Mouse (Mus musculus) embryonic facial prominence, embryonic 15.5 days (tissue): ENCODE results near the gene Ablim2. TPM values are rescaled to one million over a fixed set of nuclear protein-coding genes. Genes with fewer than 3 reads are reported as not detected.

Experiments
- ATAC-seq: fragments of 200-750 bp; cut with Nextera tagmentation; 2 replicates; pipeline ENCODE4 v1.8.0; 2017; ENCODE audit warnings: low read depth, moderate TSS enrichment; ENCODE audit not compliant: insufficient number of reproducible peaks, low FRiP score, low TSS enrichment
- H3K27ac ChIP-seq: fragments of 300-500 bp; sonication (generic); replicated peaks from 2 replicates; pipeline ENCODE4 v1.5.1; 2015; ENCODE audit warnings: mild to moderate bottlenecking, inconsistent platforms
- H3K27me3 ChIP-seq: fragments of 300-500 bp; sonication (generic); 2 replicates; pipeline ENCODE4 v1.6.1; 2015; ENCODE audit warnings: inconsistent platforms
- H3K36me3 ChIP-seq: fragments of 300-500 bp; sonication (generic); 2 replicates; pipeline ENCODE4 v1.6.1; 2015; ENCODE audit warnings: mild to moderate bottlenecking, inconsistent platforms
- H3K4me1 ChIP-seq: fragments of 300-500 bp; sonication (generic); 2 replicates; pipeline ENCODE4 v1.6.1; 2015; ENCODE audit warnings: inconsistent platforms
- H3K4me2 ChIP-seq: fragments of 300-500 bp; sonication (generic); replicated peaks from 2 replicates; pipeline ENCODE4 v1.6.1; 2015; ENCODE audit warnings: mild to moderate bottlenecking, inconsistent platforms
- H3K4me3 ChIP-seq: fragments of 300-500 bp; sonication (generic); replicated peaks from 2 replicates; pipeline ENCODE4 v1.5.1; 2015; ENCODE audit warnings: mild to moderate bottlenecking, inconsistent platforms
- H3K9ac ChIP-seq: fragments of 300-500 bp; sonication (generic); 2 replicates; pipeline ENCODE4 v1.6.1; 2015; ENCODE audit warnings: inconsistent platforms
- H3K9me3 ChIP-seq: fragments of 300-500 bp; sonication (generic); replicated peaks from 2 replicates; pipeline ENCODE4 v1.6.1; 2016; ENCODE audit warnings: inconsistent platforms
- WGBS: fragments of 180-500 bp; shearing (Covaris S2); methylation state at CpG from one replicate; pipeline ENCODE4 v1.1.7; 2015; 5-methylcytosine and 5-hydroxymethylcytosine counted together
- polyA plus RNA-seq: library from polyadenylated mRNA; unstranded; fragments of >200 nt; fragmentation: Nextera tagmentation; extraction: Ambion mirVana; gene quantifications from 2 replicates; pipeline ENCODE4 v1.2.1, GENCODE M21; 2015

The Ablim2 gene
- polyA plus RNA-seq, 1 experiment from 2014 or later = 4.7 TPM

DNA sequence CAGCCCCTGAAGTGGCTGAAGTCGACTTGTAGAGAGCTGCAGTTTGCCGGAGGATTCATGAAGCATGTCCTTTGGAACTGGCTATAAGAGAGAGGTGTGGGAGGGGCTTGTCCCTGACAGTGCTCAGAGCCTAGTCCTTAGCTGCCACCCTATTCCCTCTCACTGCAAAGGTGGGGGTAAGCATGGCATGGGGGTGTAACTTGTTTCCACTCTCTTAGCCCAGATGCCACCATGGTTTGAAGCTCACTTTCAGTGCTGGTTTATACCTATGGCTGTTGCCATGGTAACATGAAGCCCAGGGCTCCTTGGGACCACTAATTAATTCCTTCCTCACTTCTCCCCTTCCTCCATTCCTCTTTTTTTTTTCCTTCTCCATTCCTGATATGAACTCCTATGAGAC, 57.4 kb downstream of the Ablim2 start:
- Histone ChIP-seq H3K4me3 (no peak overlapping the region), H3K36me3 (no peaks in the 10 kb centered on the region), H3K27me3 (no peaks in the 10 kb centered on the region), H3K27ac (no peak overlapping the region), H3K4me2 (no peak overlapping the region), H3K9ac (no peak overlapping the region), H3K9me3 (no peaks in the 10 kb centered on the region), H3K4me1 (no peaks in the 10 kb centered on the region)
- ATAC-seq = no peak
- WGBS = 40% methylated on average over 2 of the region's 2 CpGs

DNA sequence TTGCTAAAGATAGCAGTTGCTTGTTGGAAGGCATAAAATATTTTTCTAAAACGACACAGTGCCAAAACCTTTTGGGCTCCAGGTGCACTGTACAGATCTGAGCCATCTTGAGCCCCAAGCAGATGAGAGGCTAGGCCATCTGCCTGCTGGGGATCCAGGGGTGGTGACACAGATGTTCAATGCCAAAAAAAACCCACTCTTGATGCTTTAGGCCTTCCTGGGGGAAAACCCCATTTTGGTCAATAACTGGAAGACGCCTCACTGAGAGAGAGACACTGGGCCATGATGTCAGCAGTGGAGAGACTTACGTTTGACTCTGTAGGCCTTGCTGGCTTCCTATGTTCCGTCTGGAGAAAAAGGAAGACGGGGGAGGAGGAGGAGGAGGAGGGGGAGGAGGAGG, 59.6 kb downstream of the Ablim2 start:
- no peaks in the 10 kb centered on the region for H3K4me1 ChIP-seq
- no peaks in the 10 kb centered on the region for H3K36me3 ChIP-seq
- no peak overlapping the region for H3K4me3 ChIP-seq
- no peaks in the 10 kb centered on the region for H3K27me3 ChIP-seq
- H3K9ac ChIP-seq = no peak overlapping the region
- H3K4me2 ChIP-seq = no peak overlapping the region
- H3K27ac ChIP-seq = no peak overlapping the region
- no peaks in the 10 kb centered on the region for H3K9me3 ChIP-seq
- WGBS = 86% methylated on average over 3 of the region's 5 CpGs
- ATAC-seq = no peak

DNA sequence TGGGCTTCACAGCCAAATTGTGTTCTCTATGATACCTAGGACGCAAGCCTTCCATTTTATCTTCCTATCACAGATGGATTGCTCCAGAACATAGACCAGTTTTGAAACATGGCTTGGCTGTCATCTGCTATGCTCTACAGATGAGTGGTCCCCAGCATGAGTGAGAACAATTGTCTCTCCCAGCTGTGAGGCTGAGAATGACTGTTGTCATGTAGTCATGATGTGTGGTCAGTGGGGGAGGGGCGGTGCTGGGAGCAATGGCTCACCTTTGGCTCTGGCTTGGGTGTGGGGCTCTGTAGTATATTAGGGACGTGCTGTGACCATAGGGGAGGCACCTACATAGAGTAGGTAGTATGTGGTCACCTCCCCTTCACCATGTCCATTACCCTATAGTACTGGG, 60.2 kb downstream of the Ablim2 start:
- ATAC-seq = no peak
- Histone ChIP-seq H3K4me2 (no peak overlapping the region), H3K4me1 (no peaks in the 10 kb centered on the region), H3K9me3 (no peaks in the 10 kb centered on the region), H3K27ac (no peak overlapping the region), H3K9ac (no peak overlapping the region), H3K36me3 (no peaks in the 10 kb centered on the region), H3K27me3 (no peaks in the 10 kb centered on the region), H3K4me3 (no peak overlapping the region)
- 77% methylated on average over 3 of the region's 3 CpGs for WGBS

DNA sequence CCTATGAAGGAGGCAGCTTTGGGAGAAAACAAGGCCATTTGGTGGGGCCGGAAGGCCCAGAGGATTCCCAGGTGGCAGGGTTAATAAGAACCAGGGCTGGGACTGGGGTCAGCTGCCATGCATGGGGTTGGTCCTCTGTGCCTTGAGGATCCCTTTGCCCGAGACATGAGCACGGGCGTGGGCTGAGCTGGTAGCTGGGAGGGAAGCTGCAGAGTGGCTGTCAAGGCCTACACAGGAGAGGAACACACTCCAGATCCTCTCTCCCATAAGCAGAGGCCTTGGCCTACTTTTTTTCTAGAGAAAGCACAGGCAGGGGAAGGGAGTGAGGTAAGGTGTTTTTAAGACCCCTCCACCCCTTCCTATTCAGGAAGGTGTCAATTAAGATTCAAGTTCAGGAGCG, 65.0 kb downstream of the Ablim2 start:
- no peak overlapping the region for H3K4me2 ChIP-seq
- no peaks in the 10 kb centered on the region for H3K4me1 ChIP-seq
- WGBS = 80% methylated on average over 5 of the region's 5 CpGs
- H3K4me3 ChIP-seq = no peak overlapping the region
- H3K36me3 ChIP-seq = no peaks in the 10 kb centered on the region
- H3K27me3 ChIP-seq = no peaks in the 10 kb centered on the region; the same call in 1 of the 2 replicates
- ATAC-seq = no peak
- no peaks in the 10 kb centered on the region for H3K9me3 ChIP-seq
- no peak overlapping the region for H3K9ac ChIP-seq
- no peak overlapping the region for H3K27ac ChIP-seq

DNA sequence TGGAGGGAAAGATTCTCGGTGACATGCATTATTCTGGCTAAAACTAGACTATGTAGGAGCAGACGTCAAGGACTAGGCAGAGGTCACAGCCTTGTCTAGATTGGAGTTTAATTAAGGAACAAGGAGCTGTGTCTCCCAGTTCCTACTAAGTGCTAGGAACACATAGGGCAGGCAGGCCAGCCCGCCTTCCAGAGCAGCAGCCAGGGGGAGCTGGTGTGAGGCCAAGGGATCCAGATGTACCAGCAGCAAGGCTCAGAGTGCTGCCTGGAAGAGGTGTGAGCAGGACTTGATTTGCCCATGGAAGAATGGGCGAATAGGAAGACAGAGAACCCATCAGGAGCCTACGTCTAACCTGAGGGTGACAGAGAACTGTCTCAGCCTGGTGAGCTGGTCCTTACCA, 68.8 kb downstream of the Ablim2 start:
- no peaks in the 10 kb centered on the region for H3K36me3 ChIP-seq
- no peak overlapping the region for H3K27ac ChIP-seq
- no peak overlapping the region for H3K4me3 ChIP-seq
- no peak overlapping the region for H3K9ac ChIP-seq
- no peak for ATAC-seq
- 70% methylated on average over 5 of the region's 5 CpGs for WGBS
- no peaks in the 10 kb centered on the region; the same call in 1 of the 2 replicates for H3K27me3 ChIP-seq
- 0 out of 2 replicates have a peak, but pooled peaks cover 2% of the 10 kb centered on the region for H3K4me1 ChIP-seq
- H3K4me2 ChIP-seq = no peak overlapping the region
- no peaks in the 10 kb centered on the region for H3K9me3 ChIP-seq

DNA sequence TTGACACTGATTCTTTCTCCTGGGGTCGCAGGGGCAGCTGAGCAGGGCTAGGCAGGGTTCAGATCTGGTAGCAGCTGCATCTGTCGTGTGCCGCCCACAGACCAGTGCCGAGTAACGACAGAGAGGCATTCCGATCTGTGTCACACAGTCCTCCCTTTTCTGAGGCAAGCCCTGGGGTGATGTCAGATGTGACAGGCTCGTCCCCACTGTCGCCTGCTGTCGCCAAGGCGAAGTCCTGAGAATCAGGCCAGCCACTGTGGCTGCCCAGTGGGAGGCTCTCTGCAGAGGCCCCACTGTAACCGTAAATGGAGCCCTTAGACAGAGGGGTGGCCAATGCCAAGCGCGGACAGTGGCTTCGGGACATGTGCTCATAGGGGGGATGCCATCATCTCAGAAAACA, 69.4 kb downstream of the Ablim2 start:
- WGBS = 38% methylated on average over 14 of the region's 14 CpGs
- Histone ChIP-seq H3K27ac (no peak overlapping the region), H3K4me2 (no peak overlapping the region), H3K27me3 (no peaks in the 10 kb centered on the region; the same call in 1 of the 2 replicates), H3K9ac (no peak overlapping the region), H3K36me3 (no peaks in the 10 kb centered on the region), H3K4me3 (no peak overlapping the region), H3K9me3 (no peaks in the 10 kb centered on the region), H3K4me1 (0 out of 2 replicates have a peak, but pooled peaks cover 3% of the 10 kb centered on the region)
- ATAC-seq = peak; percentile 52; the same call in 1 of the 2 replicates

DNA sequence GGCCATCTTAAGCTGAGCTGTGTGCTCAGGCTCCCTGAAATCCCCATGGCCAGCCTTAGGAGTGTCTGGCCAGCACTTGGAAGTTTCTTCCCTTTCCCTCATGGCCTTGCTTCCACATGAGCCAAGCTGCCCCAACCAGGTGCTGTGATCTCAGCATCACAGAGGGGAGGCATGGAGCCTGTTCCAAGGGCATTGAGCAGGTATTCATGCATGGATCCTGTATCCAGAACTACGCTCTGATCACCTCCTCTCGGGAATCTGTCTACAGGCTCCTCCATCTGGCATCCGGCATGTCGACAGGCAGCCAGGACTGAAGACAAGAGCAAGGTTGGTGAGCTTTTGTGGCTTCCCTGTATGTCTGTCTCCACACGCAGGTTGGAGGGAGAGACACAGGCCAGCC, 70.2 kb downstream of the Ablim2 start:
- H3K9me3 ChIP-seq = no peaks in the 10 kb centered on the region
- H3K27ac ChIP-seq = no peak overlapping the region
- ATAC-seq = no peak
- H3K27me3 ChIP-seq = no peaks in the 10 kb centered on the region; the same call in 1 of the 2 replicates
- no peaks in the 10 kb centered on the region for H3K36me3 ChIP-seq
- H3K4me1 ChIP-seq = 0 out of 2 replicates have a peak, but pooled peaks cover 3% of the 10 kb centered on the region
- 87% methylated on average over 5 of the region's 5 CpGs for WGBS
- no peak overlapping the region for H3K4me3 ChIP-seq
- no peak overlapping the region for H3K4me2 ChIP-seq
- no peak overlapping the region for H3K9ac ChIP-seq

DNA sequence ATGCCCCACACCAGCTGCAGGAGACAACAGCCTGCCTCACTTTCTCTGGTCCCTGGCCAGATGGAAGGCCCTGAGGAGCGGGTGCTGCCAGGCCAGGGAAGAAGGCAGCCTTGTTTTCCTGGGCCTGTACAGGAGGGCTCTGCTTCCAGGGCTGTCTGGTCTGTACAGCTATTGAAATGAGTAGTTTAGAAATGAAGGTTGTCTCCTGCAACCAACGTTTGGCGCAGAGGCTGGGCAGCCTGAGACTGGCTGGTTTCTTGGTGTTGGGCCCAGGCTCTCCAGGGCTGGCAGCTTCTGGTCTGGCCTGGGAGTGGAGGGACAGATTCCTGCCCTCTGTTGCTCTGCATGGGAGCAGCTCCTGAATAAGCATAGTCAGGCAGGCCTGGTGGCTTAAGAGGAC, 72.4 kb downstream of the Ablim2 start:
- H3K4me1 ChIP-seq = 0 out of 2 replicates have a peak, but pooled peaks cover 3% of the 10 kb centered on the region
- H3K4me3 ChIP-seq = no peak overlapping the region
- H3K4me2 ChIP-seq = no peak overlapping the region
- H3K9me3 ChIP-seq = no peaks in the 10 kb centered on the region
- no peaks in the 10 kb centered on the region; the same call in 1 of the 2 replicates for H3K27me3 ChIP-seq
- no peak for ATAC-seq
- H3K36me3 ChIP-seq = no peaks in the 10 kb centered on the region
- no peak overlapping the region for H3K27ac ChIP-seq
- no peak overlapping the region for H3K9ac ChIP-seq
- WGBS = 74% methylated on average over 3 of the region's 3 CpGs

DNA sequence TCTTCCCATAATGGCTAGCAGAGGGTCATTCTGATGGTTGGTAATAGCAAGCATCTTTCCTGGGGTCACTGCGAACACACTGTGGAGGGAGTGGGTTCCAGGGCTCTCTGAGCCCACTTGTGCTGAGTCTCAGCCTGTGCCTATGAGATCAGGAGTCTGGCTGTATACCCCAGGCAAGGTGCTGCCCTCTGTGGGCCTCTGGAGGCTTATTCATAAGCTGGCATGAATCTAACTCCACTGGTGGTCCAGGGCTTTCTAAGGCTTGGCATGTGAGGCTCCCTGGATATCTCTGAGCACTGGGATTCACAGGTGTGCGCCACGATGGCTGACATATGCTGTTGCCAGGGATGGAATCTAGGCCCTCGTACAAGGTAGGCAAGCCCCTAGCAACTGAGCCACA, 76.2 kb downstream of the Ablim2 start:
- no peak for ATAC-seq
- no peak overlapping the region for H3K27ac ChIP-seq
- H3K4me3 ChIP-seq = no peak overlapping the region
- no peaks in the 10 kb centered on the region for H3K36me3 ChIP-seq
- 72% methylated on average over 4 of the region's 4 CpGs for WGBS
- no peak overlapping the region for H3K9ac ChIP-seq
- H3K4me2 ChIP-seq = no peak overlapping the region
- no peaks in the 10 kb centered on the region for H3K9me3 ChIP-seq
- H3K27me3 ChIP-seq = no peaks in the 10 kb centered on the region
- 0 out of 2 replicates have a peak, but pooled peaks cover 3% of the 10 kb centered on the region for H3K4me1 ChIP-seq

DNA sequence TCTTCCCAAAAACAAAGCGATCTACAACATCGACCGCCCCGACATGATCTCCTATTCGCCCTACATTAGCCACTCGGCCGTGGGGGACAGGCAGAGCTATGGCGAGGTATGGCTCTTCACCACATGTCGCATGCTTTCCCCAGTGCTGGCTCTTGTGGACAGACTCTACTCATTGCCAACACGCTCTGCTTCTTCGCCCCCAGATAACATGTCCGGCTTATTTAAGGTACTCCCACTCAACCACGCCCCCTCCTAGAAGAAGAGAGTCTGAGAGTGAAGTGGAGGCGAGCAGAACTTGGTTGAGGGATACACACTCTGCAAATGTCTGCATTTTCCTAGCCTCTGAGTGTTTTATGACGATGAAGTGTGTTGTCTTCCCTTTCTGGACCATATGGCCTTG, 79.3 kb downstream of the Ablim2 start:
- no peak overlapping the region for H3K4me3 ChIP-seq
- no peak overlapping the region for H3K4me2 ChIP-seq
- ATAC-seq = no peak
- H3K27me3 ChIP-seq = no peaks in the 10 kb centered on the region
- no peaks in the 10 kb centered on the region for H3K36me3 ChIP-seq
- no peaks in the 10 kb centered on the region for H3K9me3 ChIP-seq
- WGBS = 90% methylated on average over 15 of the region's 15 CpGs
- H3K4me1 ChIP-seq = no peaks in the 10 kb centered on the region
- H3K27ac ChIP-seq = no peak overlapping the region
- H3K9ac ChIP-seq = no peak overlapping the region

DNA sequence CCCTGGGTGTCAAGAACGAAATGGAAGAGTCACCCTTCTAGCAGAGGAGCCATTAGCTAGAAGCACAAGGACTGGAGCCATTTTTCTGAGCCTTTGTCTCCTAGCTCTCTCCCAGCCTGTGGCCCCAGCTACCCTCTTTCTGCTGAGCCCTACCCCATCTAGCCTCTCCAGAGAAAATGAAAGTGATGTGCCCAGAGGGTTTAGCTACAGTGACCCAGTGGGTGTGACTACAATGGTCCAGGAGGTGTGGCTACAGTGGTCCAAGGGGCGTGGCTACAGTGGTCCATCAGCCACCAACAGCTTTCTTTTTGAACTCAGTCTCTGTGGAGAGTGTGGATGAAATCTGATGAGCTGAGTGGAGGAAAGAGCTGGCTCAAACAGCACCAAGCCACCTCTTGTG, 81.6 kb downstream of the Ablim2 start:
- no peak for ATAC-seq

DNA sequence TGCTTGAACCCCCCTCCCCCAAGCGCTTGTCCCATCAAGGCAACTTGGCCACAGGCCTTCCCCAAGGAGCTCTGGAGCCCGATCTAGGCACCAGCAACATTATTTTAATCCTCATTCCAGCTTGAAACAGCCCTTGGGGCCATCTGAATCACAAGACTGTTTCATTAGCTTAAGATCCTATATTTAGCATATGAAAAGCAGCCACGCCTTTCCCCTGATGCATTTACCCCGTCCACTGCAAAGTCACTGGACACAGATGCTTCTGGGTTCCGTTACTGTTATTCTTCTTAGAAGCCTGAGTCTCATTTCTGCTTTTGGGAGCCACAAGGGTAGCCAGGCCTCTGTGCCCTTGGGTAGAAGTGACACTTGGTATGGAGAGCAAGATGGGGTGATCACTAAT, 93.8 kb downstream of the Ablim2 start:
- Histone ChIP-seq H3K4me1 (0 out of 2 replicates have a peak, but pooled peaks cover 3% of the 10 kb centered on the region), H3K9me3 (no peaks in the 10 kb centered on the region), H3K27me3 (no peaks in the 10 kb centered on the region), H3K4me3 (no peak overlapping the region), H3K4me2 (no peak overlapping the region), H3K27ac (no peak overlapping the region), H3K9ac (no peak overlapping the region), H3K36me3 (no peaks in the 10 kb centered on the region)
- no peak for ATAC-seq
- 53% methylated on average over 5 of the region's 5 CpGs for WGBS

More for the DNA sequence above, 81.6 kb downstream of the Ablim2 start:
- no peak overlapping the region for H3K4me3 ChIP-seq
- H3K9ac ChIP-seq = no peak overlapping the region
- 54% methylated on average over 2 of the region's 2 CpGs for whole genome bisulfite sequencing
- no peak overlapping the region for H3K4me2 ChIP-seq
- no peaks in the 10 kb centered on the region for H3K36me3 ChIP-seq
- no peaks in the 10 kb centered on the region for H3K27me3 ChIP-seq
- no peaks in the 10 kb centered on the region for H3K4me1 ChIP-seq
- H3K9me3 ChIP-seq = no peaks in the 10 kb centered on the region
- no peak overlapping the region for H3K27ac ChIP-seq
